Mouse (Mus musculus) intestine, embryonic 15.5 days (tissue): ENCODE measurements around the gene Ankrd24. TPM values are rescaled to one million over a fixed set of nuclear protein-coding genes. Genes with fewer than 3 reads are reported as not detected.
A peak's percentile ranks its signal among the peaks of the same experiment; 100 is the strongest.

Experiments used
- ATAC-seq: fragments of 200-750 bp; cut with Nextera tagmentation; 2 replicates; pipeline ENCODE4 v1.8.0; 2017; ENCODE audit warnings: moderate TSS enrichment, moderate library complexity
- H3K27ac ChIP-seq: fragments of 300-500 bp; sonication (generic); 2 replicates; pipeline ENCODE4 v1.5.1; 2015; ENCODE audit warnings: mild to moderate bottlenecking, inconsistent platforms
- H3K27me3 ChIP-seq: fragments of 300-500 bp; sonication (generic); replicated peaks from 2 replicates; pipeline ENCODE4 v1.6.1; 2015; ENCODE audit warnings: inconsistent platforms
- H3K36me3 ChIP-seq: fragments of 300-500 bp; sonication (generic); 2 replicates; pipeline ENCODE4 v1.6.1; 2015; ENCODE audit warnings: inconsistent platforms
- H3K4me1 ChIP-seq: fragments of 300-500 bp; sonication (generic); replicated peaks from 2 replicates; pipeline ENCODE4 v1.6.1; 2015; ENCODE audit warnings: inconsistent platforms
- H3K4me2 ChIP-seq: fragments of 300-500 bp; sonication (generic); replicated peaks from 2 replicates; pipeline ENCODE4 v1.6.1; 2015; ENCODE audit warnings: mild to moderate bottlenecking, inconsistent platforms
- H3K4me3 ChIP-seq: fragments of 300-500 bp; sonication (generic); replicated peaks from 2 replicates; pipeline ENCODE4 v1.5.1; 2015; ENCODE audit warnings: inconsistent platforms
- H3K9ac ChIP-seq: fragments of 300-500 bp; sonication (generic); 2 replicates; pipeline ENCODE4 v1.6.1; 2015; ENCODE audit warnings: inconsistent platforms
- H3K9me3 ChIP-seq: fragments of 300-500 bp; sonication (generic); 2 replicates; pipeline ENCODE4 v1.6.1; 2016; ENCODE audit warnings: inconsistent platforms
- WGBS: fragments of 180-500 bp; shearing (Covaris S2); methylation state at CpG from one replicate; pipeline ENCODE4 v1.1.7; 2015; 5-methylcytosine and 5-hydroxymethylcytosine counted together
- polyA plus RNA-seq: library from polyadenylated mRNA; unstranded; fragments of >200 nt; fragmentation: Nextera tagmentation; extraction: Ambion mirVana; gene quantifications from 2 replicates; pipeline ENCODE4 v1.2.1, GENCODE M21; 2015

Gene Ankrd24
- polyA plus RNA-seq, 1 experiment from 2014 or later: 8.4 TPM

GRCm38 (mm10) chr10:81598342-81598741 is 30.0 kb upstream of the Ankrd24 start:
- ATAC-seq: no peak
- Histone ChIP-seq H3K9me3 (no peaks in the 10 kb centered on the region), H3K4me3 (no peak overlapping the region), H3K9ac (no peak overlapping the region), H3K36me3 (no peaks in the 10 kb centered on the region), H3K27me3 (no peaks in the 10 kb centered on the region), H3K27ac (no peak overlapping the region), H3K4me1 (peaks cover 56% of the 10 kb centered on the region), H3K4me2 (no peak overlapping the region)
- 41% methylated on average over 3 of the region's 3 CpGs for whole genome bisulfite sequencing

- 38% methylated on average over 6 of the region's 6 CpGs for WGBS
- no peak for ATAC-seq
- no peaks in the 10 kb centered on the region for H3K9me3 ChIP-seq
- H3K4me3 ChIP-seq: no peak overlapping the region
- no peak overlapping the region for H3K27ac ChIP-seq
- no peaks in the 10 kb centered on the region for H3K36me3 ChIP-seq
- H3K4me2 ChIP-seq: no peak overlapping the region
- H3K27me3 ChIP-seq: no peaks in the 10 kb centered on the region
- H3K9ac ChIP-seq: no peak overlapping the region
- H3K4me1 ChIP-seq: peaks cover 56% of the 10 kb centered on the region
These were observed 29.5 kb upstream of the Ankrd24 start for GRCm38 (mm10) chr10:81598871-81599270.

GRCm38 (mm10) chr10:81599630-81600029 is 28.7 kb upstream of the Ankrd24 start:
- H3K27ac ChIP-seq: no peak overlapping the region
- 63% methylated on average over 5 of the region's 5 CpGs for WGBS
- no peaks in the 10 kb centered on the region for H3K9me3 ChIP-seq

DNA sequence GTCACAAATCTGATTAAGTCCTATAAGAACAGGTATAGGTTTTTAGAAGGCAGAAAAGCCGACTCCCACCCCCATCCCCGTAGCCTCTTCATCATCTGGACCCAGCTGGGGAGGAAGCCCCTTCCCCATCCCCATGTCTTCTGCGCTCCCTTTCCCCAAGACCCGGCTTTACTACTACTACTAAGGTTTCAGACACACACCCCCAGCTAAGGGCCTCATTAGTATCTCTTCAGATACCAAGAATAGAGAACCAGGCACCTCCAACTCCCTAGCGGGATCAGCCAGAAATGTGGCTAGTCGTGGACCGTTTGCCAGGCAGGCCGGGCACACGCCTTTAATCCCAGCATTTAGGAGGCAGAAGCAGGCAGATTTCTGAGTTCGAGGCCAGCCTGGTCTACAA is 28.2 kb upstream of the Ankrd24 start:
- no peak overlapping the region for H3K9ac ChIP-seq
- WGBS: 59% methylated on average over 10 of the region's 10 CpGs
- H3K4me3 ChIP-seq: no peak overlapping the region
- H3K4me2 ChIP-seq: peak overlapping the region; percentile 75; the same call in 1 of the 2 replicates
- H3K36me3 ChIP-seq: no peaks in the 10 kb centered on the region
- H3K9me3 ChIP-seq: no peaks in the 10 kb centered on the region
- ATAC-seq: no peak
- H3K27me3 ChIP-seq: no peaks in the 10 kb centered on the region
- 0 out of 2 replicates have a peak overlapping the region, but pooled peaks have one; percentile 48 for H3K27ac ChIP-seq
- H3K4me1 ChIP-seq: peaks cover 59% of the 10 kb centered on the region

More at GRCm38 (mm10) chr10:81599630-81600029, 28.7 kb upstream of the Ankrd24 start:
- H3K9ac ChIP-seq: no peak overlapping the region
- no peaks in the 10 kb centered on the region for H3K36me3 ChIP-seq
- H3K4me1 ChIP-seq: peaks cover 56% of the 10 kb centered on the region
- H3K4me2 ChIP-seq: no peak overlapping the region
- ATAC-seq: no peak
- no peaks in the 10 kb centered on the region for H3K27me3 ChIP-seq
- no peak overlapping the region for H3K4me3 ChIP-seq

DNA sequence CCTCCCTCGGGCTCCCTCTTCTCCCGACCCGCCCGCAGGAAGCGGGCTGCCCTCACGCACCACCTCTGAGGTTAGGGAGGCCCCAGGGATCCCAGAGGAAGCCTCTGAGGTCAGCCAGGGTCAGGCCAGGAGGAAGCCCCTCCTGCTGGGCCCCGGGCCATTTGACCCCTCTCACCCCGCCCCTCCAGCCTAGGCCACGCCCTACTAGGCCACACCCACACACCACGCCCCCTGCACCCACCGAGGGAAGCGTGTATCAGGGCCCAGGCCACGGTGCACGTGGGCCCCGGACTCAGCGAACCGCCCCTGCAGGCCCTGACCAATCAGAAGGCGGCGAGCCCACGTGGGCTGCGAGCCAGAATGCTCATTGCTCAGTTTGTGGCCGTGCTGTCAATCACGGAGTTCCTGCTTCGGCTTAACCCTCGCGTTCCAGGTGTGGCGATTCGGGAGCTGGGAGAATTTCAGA is 27.6 kb upstream of the Ankrd24 start, which contains the start of gene Tle6:
TSS of gene Tle6 (minus strand) at position 336 of the 466 bp plus-strand sequence.
- ATAC-seq: peak; percentile 87
- 0 out of 2 replicates have a peak within 1 kb of the TSS, but pooled peaks have one; percentile 48 for H3K27ac ChIP-seq
- H3K4me1 ChIP-seq: peaks cover 54% of the 10 kb centered on the region
- no peak within 1 kb of the TSS for H3K9ac ChIP-seq
- H3K9me3 ChIP-seq: no peaks in the 10 kb centered on the region
- peak within 1 kb of the TSS; percentile 75 for H3K4me2 ChIP-seq
- H3K27me3 ChIP-seq: no peaks in the 10 kb centered on the region
- H3K36me3 ChIP-seq: no peaks in the 10 kb centered on the region
- 1% methylated on average over 28 of the region's 28 CpGs for WGBS
- peak within 1 kb of the TSS; percentile 34 for H3K4me3 ChIP-seq

GRCm38 (mm10) chr10:81601396-81601905 is 26.9 kb upstream of the Ankrd24 start:
- WGBS: 32% methylated on average over 7 of the region's 7 CpGs
- Histone ChIP-seq H3K4me2 (peak overlapping the region; percentile 75), H3K9me3 (no peaks in the 10 kb centered on the region), H3K27me3 (no peaks in the 10 kb centered on the region), H3K4me3 (no peak overlapping the region; the same call in 1 of the 2 replicates), H3K4me1 (peaks cover 47% of the 10 kb centered on the region), H3K36me3 (no peaks in the 10 kb centered on the region), H3K9ac (no peak overlapping the region), H3K27ac (no peak overlapping the region)
- ATAC-seq: no peak

DNA sequence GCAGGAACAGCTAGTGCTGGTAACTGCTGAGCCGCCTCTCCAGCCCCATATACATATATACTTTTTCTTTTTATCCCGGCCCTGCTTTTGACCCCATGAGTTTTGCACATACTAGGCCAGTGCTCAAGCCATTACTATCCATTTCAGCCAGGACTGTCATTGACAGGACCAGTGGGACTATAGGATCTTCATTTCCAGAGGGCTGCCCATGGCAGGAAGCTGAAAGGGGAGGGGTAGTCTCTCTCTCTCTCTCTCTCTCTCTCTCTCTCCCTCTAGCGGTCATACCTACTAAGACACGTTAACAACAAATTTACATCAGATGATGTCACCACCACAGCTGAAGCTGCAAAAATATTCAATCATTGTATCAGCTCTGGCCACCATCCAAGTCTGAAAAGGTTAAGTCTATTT is 25.6 kb upstream of the Ankrd24 start:
- Histone ChIP-seq H3K36me3 (no peaks in the 10 kb centered on the region), H3K4me2 (no peak overlapping the region), H3K9ac (no peak overlapping the region), H3K27ac (no peak overlapping the region), H3K27me3 (no peaks in the 10 kb centered on the region), H3K4me1 (peaks cover 39% of the 10 kb centered on the region), H3K4me3 (no peak overlapping the region), H3K9me3 (no peaks in the 10 kb centered on the region)
- WGBS: 16% methylated on average over 4 of the region's 4 CpGs
- no peak for ATAC-seq

GRCm38 (mm10) chr10:81604019-81604967 is 24.0 kb upstream of the Ankrd24 start:
- H3K4me1 ChIP-seq: peaks cover 34% of the 10 kb centered on the region
- ATAC-seq: no peak
- WGBS: 72% methylated on average over 12 of the region's 12 CpGs

GRCm38 (mm10) chr10:81604968-81605665 is 23.2 kb upstream of the Ankrd24 start:
- Histone ChIP-seq H3K4me3 (peak overlapping the region; percentile 37), H3K4me2 (peak overlapping the region; percentile 64), H3K27ac (peak overlapping the region; percentile 92), H3K4me1 (peaks cover 29% of the 10 kb centered on the region), H3K36me3 (no peaks in the 10 kb centered on the region), H3K27me3 (no peaks in the 10 kb centered on the region), H3K9me3 (no peaks in the 10 kb centered on the region), H3K9ac (no peak overlapping the region; the same call in 1 of the 2 replicates)
- WGBS: 18% methylated on average over 29 of the region's 29 CpGs
- peak; percentile 35 for ATAC-seq

More at GRCm38 (mm10) chr10:81604019-81604967, 24.0 kb upstream of the Ankrd24 start:
- Histone ChIP-seq H3K4me3 (no peak overlapping the region; the same call in 1 of the 2 replicates), H3K9ac (no peak overlapping the region), H3K27ac (0 out of 2 replicates have a peak overlapping the region, but pooled peaks have one; percentile 57), H3K9me3 (no peaks in the 10 kb centered on the region), H3K27me3 (no peaks in the 10 kb centered on the region), H3K4me2 (peak overlapping the region; percentile 64), H3K36me3 (no peaks in the 10 kb centered on the region)

DNA sequence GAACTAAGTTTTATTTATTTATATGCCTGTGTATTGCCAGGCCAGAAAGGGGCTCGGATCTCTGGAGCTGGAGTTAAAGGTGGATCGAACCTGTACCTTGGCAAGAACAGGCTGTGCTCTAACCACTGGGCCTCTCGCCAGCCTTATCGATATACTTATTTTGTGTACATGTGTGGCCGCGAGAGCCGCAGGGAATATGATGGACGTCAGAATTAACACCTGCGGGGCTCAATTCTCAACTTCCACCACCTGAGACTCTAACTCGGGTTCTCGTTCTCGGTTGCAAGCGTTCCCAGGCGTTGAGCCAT is 22.7 kb upstream of the Ankrd24 start:
- WGBS: 2% methylated on average over 14 of the region's 14 CpGs

DNA sequence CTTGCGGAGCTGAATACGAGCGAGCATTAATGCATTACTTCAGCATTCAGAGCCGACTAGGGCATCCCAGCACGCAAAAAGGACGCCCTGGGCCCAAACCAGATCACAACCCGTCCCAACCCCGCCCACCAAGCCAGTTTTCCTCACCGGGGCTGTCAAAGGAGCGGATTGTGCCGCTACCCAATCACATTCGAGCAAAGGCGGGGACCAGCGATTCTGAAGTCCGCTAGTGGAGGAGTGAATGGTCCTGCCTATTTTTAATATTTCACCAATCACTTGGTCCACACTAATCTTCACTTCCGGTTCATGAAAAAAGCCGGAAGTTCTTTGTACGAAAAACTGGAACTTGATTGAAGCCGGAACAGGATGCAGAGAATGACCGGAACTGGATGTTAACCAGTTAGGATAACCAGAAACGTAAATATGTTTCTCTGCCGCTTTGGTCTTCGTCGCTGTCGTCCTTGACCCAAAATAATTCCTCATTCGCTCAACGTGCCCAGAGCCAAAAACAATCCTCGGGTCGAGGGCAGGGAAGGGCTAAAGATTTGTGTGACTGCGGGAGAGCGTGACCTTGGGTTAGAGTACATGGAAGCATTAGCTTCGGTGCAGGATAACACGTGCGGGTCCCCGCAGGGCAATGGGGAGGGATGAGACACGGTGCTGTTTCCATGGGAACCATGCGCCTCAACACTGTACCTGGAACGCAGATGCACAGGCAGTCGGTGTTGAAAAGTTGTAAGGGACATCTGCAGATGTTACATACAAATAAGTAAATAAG is 22.2 kb upstream of the Ankrd24 start, which contains the start of gene BC025920:
TSS of gene BC025920 (plus strand) at position 297 of the 778 bp plus-strand sequence.
- peak; percentile 90 for ATAC-seq
- under 1% methylated on average over 39 of the region's 39 CpGs for WGBS

More for the DNA sequence above, 22.7 kb upstream of the Ankrd24 start:
- Histone ChIP-seq H3K36me3 (no peaks in the 10 kb centered on the region), H3K4me3 (peak overlapping the region; percentile 37), H3K4me1 (peaks cover 24% of the 10 kb centered on the region), H3K27me3 (no peaks in the 10 kb centered on the region), H3K9me3 (no peaks in the 10 kb centered on the region), H3K27ac (peak overlapping the region; percentile 92), H3K4me2 (peak overlapping the region; percentile 64), H3K9ac (peak overlapping the region; percentile 17; the same call in 1 of the 2 replicates)
- ATAC-seq: peak; percentile 2; the same call in 1 of the 2 replicates

More for the DNA sequence above, 22.2 kb upstream of the Ankrd24 start, which contains the start of gene BC025920:
- Histone ChIP-seq H3K36me3 (no peaks in the 10 kb centered on the region), H3K9ac (peak within 1 kb of the TSS; percentile 45; the same call in 1 of the 2 replicates), H3K27ac (peak within 1 kb of the TSS; percentile 92), H3K4me3 (peak within 1 kb of the TSS; percentile 40), H3K9me3 (no peaks in the 10 kb centered on the region), H3K4me2 (peak within 1 kb of the TSS; percentile 64), H3K27me3 (no peaks in the 10 kb centered on the region), H3K4me1 (peaks cover 20% of the 10 kb centered on the region)
